Mouse (Mus musculus): ENCODE results near the gene Ttll10. TPM values are rescaled to one million over a fixed set of nuclear protein-coding genes. Genes with fewer than 3 reads are reported as not detected.
A peak's percentile ranks its signal among the peaks of the same experiment; 100 is the strongest.

Ttll10 gene
- polyA plus RNA-seq, 1 experiment from 2014 or later = 1.1 TPM

DNA sequence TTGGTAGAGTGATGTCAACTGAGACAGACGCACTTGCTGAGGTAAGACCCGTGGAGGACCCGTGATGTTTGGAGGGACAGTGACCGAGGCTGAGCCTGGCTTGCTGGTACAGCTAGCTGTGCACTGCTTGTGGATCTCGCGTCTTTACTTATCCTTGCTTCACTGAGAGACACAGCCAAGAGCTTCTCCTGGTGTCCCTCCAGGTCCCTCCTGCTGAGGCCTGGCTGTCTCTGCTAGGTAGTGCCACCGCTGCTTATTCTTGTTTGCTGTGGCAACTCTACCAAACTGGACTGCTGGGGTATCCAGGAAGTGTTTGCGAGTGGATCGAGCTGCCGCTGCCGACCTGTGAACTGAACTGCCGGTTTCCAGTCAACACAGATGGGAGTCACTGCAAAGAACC lies 39.4 kb downstream of the Ttll10 start:
- Histone ChIP-seq H3K4me1 (no peaks in the 10 kb centered on the region), H3K9ac (no peak overlapping the region), H3K27me3 (no peaks in the 10 kb centered on the region), H3K9me3 (no peaks in the 10 kb centered on the region), H3K4me3 (no peak overlapping the region), H3K36me3 (peaks cover 24% of the 10 kb centered on the region), H3K4me2 (replicated peaks) (no peak overlapping the region), H3K27ac (no peak overlapping the region)
- ATAC-seq (ENCODE audit: low FRiP score, low read depth) = no peak
- WGBS = 88% methylated on average over 12 of the region's 12 CpGs

DNA sequence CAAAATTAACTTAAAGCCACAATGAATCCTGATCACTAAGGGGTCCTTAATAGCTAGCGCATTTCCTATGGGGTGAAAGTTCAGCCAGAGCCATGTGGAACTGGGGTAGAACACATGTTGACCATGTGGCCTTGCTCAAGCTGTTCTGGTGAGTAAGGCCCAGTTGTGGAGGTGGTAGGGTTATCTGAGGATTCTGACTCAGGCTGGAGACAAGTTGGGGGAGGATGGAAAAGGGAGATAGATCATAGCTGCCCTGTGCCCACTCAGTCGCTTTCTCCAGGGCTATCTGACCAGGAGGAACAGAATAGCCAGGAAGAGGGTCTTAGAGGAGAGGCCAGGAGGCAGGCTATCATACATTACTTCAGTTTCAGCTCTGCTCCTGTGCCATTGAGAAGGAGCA lies 44.8 kb downstream of the Ttll10 start:
- Histone ChIP-seq H3K27ac (no peak overlapping the region), H3K9ac (no peak overlapping the region), H3K4me2 (replicated peaks) (no peak overlapping the region), H3K27me3 (no peaks in the 10 kb centered on the region), H3K9me3 (no peaks in the 10 kb centered on the region), H3K4me1 (no peaks in the 10 kb centered on the region), H3K36me3 (peaks cover 54% of the 10 kb centered on the region), H3K4me3 (no peak overlapping the region)
- ATAC-seq (ENCODE audit: low FRiP score, low read depth) = no peak
- 78% methylated on average over 2 of the region's 2 CpGs for WGBS

DNA sequence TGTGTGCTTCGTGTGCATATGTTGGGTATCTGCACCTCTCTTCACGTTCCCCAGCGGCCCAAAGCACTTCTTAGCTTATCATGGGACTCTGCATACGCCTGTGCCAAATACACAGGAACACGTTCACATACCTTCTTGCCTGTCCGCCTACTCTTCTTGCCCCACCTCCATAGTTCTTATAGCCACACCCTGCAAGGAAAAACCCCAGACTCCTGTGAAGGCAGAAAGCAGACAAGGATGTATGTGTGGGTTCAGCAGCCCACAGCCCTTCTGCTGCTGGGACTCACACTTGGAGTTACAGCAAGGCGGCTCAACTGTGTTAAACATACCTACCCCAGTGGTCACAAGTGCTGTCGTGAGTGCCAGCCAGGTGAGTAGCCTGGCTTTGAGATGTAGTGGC lies 45.6 kb downstream of the Ttll10 start, which contains the start of gene Tnfrsf4:
Gene Tnfrsf4, plus strand, starts transcription at position 207 of the 400 bp plus-strand sequence.
- H3K4me1 ChIP-seq = no peaks in the 10 kb centered on the region
- H3K27ac ChIP-seq = no peak within 1 kb of the TSS
- H3K36me3 ChIP-seq = peaks cover 61% of the 10 kb centered on the region
- H3K9ac ChIP-seq = no peak within 1 kb of the TSS
- ATAC-seq (ENCODE audit: low FRiP score, low read depth) = no peak
- no peak within 1 kb of the TSS for H3K4me3 ChIP-seq
- H3K27me3 ChIP-seq = no peaks in the 10 kb centered on the region
- 86% methylated on average over 8 of the region's 8 CpGs for WGBS
- H3K9me3 ChIP-seq = no peaks in the 10 kb centered on the region
- H3K4me2 ChIP-seq (replicated peaks) = no peak within 1 kb of the TSS

DNA sequence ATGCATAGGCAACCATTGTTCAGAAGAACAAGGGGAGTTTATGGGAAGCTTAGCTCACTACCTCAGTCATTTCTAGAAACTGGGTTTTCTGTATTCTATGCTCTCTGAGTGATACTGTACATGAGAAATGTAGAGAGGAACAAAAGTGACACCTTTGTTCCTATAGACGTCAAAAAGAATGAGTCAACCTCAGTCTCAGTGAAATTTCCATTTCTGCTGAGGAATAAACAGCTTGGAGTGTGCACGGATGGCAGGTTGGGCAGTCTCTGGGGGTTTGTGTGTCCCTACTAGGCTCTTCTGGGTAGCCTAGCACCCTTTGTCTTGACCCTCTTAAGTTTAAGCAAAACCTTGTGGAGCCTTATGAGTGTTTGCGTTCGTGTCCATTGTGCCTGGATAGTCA lies 50.8 kb downstream of the Ttll10 start:
- Histone ChIP-seq H3K27me3 (no peaks in the 10 kb centered on the region), H3K36me3 (peaks cover 94% of the 10 kb centered on the region), H3K27ac (no peak overlapping the region), H3K4me2 (replicated peaks) (no peak overlapping the region), H3K4me1 (no peaks in the 10 kb centered on the region), H3K4me3 (no peak overlapping the region), H3K9me3 (no peaks in the 10 kb centered on the region), H3K9ac (no peak overlapping the region)
- ATAC-seq (ENCODE audit: low FRiP score, low read depth) = no peak
- 93% methylated on average over 4 of the region's 4 CpGs for WGBS

DNA sequence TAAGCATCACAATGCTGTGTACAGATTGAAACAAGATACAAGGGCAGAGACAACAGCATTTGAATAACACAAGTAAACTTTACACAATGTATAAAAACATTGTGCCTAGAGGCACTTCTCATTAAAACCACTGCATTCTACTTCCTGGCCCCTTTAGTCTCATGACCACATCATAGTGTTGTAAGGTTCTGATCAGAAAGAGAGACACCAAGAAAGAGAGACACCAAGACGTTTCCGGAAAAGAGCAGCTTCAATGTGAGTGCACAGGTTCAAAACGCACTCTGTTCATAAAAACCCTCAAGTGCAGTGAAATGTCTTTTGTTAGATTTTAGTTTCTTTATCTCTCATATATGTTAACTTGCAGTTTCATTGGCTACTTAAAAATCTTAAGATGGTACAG lies 55.1 kb downstream of the Ttll10 start:
- Histone ChIP-seq H3K27ac (no peak overlapping the region), H3K9ac (no peak overlapping the region), H3K36me3 (peaks cover 94% of the 10 kb centered on the region), H3K4me2 (replicated peaks) (no peak overlapping the region), H3K9me3 (no peaks in the 10 kb centered on the region), H3K4me1 (no peaks in the 10 kb centered on the region), H3K4me3 (no peak overlapping the region), H3K27me3 (no peaks in the 10 kb centered on the region)
- no peak for ATAC-seq (ENCODE audit: low FRiP score, low read depth)
- WGBS = 92% methylated on average over 3 of the region's 3 CpGs

DNA sequence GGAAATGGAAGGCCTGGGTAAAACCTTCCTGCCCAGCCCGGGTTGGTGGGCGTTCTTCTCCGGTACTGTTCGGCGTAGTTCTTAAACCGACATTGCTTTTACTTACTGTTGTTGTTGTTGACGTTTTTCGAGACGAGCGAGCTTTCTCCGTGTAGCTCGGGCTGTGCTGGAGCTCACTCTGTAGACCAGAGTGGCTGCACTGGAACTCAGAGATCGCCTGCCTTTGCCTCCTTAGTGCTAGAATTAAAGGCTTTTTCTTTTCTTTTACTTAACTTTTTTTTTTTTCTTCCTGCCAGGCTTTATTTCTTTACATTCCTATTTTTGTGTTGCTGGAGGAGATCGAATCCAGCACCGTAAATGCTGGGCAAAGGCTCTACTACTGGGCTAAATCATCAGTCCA lies 65.6 kb downstream of the Ttll10 start:
- Histone ChIP-seq H3K36me3 (peaks cover 42% of the 10 kb centered on the region), H3K27me3 (no peaks in the 10 kb centered on the region), H3K4me3 (peak overlapping the region; percentile 84), H3K9ac (peak overlapping the region; percentile 89), H3K9me3 (no peaks in the 10 kb centered on the region), H3K4me2 (replicated peaks) (peak overlapping the region; percentile 80), H3K4me1 (peaks cover 27% of the 10 kb centered on the region), H3K27ac (peak overlapping the region; percentile 86)
- no peak for ATAC-seq (ENCODE audit: low FRiP score, low read depth)
- 5% methylated on average over 15 of the region's 15 CpGs for WGBS

DNA sequence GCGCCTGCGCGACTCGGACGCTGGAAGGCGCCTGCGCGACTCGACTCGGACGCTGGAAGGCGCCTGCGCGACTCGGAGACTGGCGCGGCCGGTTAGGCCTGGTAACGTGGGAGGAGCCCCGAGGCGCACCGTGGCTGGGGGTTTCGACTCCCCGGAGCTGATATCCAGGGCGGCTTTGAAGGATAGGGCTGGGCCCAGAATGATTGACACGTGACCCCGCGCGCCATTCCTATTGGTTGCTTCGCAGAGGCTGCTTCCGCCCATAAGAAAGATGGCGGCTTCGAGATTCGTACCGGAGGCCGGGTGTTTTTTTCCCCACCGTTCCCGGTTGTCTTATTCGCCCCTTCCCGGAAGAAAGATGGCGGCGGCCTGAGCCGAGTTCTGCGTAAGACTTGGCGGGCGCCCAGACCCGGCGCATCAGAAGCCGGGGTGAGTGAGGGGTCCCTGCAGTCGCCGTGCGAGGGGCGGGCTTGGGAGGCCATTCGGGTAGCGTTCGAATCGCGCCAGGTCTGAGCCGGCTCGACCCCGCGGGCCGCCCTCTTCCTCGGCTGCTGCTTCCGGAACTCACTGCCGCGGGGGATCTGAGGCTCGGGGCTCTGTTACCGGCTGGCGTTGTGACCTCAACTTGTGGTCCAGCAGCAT lies 66.2 kb downstream of the Ttll10 start:
- peak; percentile 89 for ATAC-seq (ENCODE audit: low FRiP score, low read depth)
- WGBS = under 1% methylated on average over 70 of the region's 70 CpGs

DNA sequence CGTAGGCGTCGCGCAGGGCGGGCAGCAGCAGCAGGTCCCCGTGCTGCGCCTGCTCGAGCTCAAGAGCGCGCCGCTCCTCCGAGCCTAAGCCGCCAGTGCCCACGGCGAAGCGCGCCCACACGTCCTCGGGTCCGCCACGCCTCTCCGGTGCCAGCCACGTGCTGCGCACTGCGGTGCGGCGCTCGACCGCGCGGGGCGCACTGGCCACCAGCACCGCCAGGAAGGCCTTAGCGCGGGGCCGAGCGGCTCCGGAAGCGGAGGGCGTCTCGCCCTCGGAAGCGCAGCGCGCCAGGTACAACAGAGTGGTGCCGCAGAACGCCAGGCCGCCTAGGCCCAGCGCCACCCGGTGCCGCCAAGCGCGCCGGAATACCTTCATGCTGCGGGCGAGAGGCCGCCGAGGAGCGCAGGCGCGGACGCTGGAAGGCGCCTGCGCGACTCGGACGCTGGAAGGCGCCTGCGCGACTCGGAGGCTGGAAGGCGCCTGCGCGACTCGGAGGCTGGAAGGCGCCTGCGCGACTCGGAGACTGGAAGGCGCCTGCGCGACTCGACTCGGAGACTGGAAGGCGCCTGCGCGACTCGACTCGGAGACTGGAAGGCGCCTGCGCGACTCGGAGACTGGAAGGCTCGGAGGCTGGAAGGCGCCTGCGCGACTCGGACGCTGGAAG lies 66.8 kb downstream of the Ttll10 start, which contains the start of the genes B3galt6 and Sdf4:
Gene B3galt6, minus strand, starts transcription at position 409 of the 665 bp plus-strand sequence.
Gene Sdf4, plus strand, starts transcription at position 632 of the 665 bp plus-strand sequence.
- peak within 1 kb of the TSS; percentile 94 for H3K27ac ChIP-seq
- peak within 1 kb of the TSS; percentile 84 for H3K4me3 ChIP-seq
- H3K27me3 ChIP-seq = no peaks in the 10 kb centered on the region
- WGBS = under 1% methylated on average over 98 of the region's 99 CpGs
- H3K4me1 ChIP-seq = peaks cover 27% of the 10 kb centered on the region
- peaks cover 29% of the 10 kb centered on the region for H3K36me3 ChIP-seq
- peak within 1 kb of the TSS; percentile 89 for H3K9ac ChIP-seq
- peak within 1 kb of the TSS; percentile 98 for H3K4me2 ChIP-seq (replicated peaks)
- ATAC-seq (ENCODE audit: low FRiP score, low read depth) = peak; percentile 81
- no peaks in the 10 kb centered on the region for H3K9me3 ChIP-seq

More for the DNA sequence above, 66.2 kb downstream of the Ttll10 start:
- Histone ChIP-seq H3K4me1 (peaks cover 27% of the 10 kb centered on the region), H3K9me3 (no peaks in the 10 kb centered on the region), H3K27me3 (no peaks in the 10 kb centered on the region), H3K4me3 (peak overlapping the region; percentile 84), H3K27ac (peak overlapping the region; percentile 86), H3K4me2 (replicated peaks) (peak overlapping the region; percentile 80), H3K9ac (peak overlapping the region; percentile 89), H3K36me3 (peaks cover 36% of the 10 kb centered on the region)

DNA sequence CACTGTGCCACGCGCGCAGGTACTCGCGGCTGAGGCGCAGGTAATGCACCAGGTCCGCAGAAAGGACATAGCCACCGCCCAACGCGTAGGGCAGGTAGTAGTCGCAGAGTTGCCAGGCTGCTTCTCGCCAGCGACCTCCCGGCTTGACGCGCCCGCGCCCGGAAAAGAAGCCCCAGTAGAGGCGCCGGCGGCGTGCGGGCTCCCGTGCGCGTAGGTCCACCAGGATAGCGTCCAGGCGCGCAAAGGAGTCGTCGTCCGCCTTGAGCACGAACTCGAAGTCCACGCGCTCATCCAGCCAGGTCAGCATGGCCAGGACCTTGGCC lies 67.3 kb downstream of the Ttll10 start:
- Histone ChIP-seq H3K9me3 (no peaks in the 10 kb centered on the region), H3K27me3 (no peaks in the 10 kb centered on the region), H3K27ac (peak overlapping the region; percentile 94), H3K9ac (peak overlapping the region; percentile 83), H3K4me1 (peaks cover 27% of the 10 kb centered on the region), H3K4me2 (replicated peaks) (peak overlapping the region; percentile 98), H3K36me3 (peaks cover 25% of the 10 kb centered on the region), H3K4me3 (peak overlapping the region; percentile 84)
- 22% methylated on average over 37 of the region's 37 CpGs for WGBS
- no peak for ATAC-seq (ENCODE audit: low FRiP score, low read depth)

DNA sequence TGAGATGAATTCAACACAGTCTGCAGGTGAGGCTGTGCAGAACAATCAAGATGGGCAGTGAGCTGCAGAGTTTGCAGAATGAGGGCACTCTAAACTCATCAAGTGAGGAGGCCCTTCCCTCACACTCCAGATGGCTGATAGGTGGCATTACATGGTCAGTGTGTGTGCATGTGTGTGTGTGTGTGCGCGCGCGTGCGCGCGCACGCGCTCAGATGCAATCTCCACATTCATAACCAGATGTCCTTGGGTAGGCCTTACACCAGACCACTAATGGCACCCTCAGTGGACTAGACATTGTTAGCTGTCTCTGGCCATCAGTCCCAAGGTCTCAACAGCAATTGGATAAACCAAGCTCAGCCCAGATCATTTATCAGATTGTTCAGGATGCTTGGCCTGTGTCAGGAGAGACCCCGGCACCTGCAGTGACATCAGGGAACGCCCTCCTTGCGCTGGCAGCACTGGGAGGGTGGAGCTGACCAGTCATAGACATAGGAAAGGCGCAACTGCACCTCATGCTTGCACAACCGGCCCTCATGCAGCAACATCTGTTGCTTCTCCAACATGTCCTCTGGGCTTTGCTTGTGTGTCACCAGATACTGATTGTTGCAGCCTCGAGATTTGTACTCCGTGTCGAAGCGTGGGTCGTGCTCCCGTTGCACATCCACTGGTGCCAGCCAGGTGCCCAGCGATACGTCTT lies 67.9 kb downstream of the Ttll10 start:
- H3K27me3 ChIP-seq = no peaks in the 10 kb centered on the region
- H3K36me3 ChIP-seq = peaks cover 20% of the 10 kb centered on the region
- no peaks in the 10 kb centered on the region for H3K9me3 ChIP-seq
- peak overlapping the region; percentile 94; the same call in 1 of the 2 replicates for H3K27ac ChIP-seq
- H3K4me1 ChIP-seq = peaks cover 27% of the 10 kb centered on the region
- ATAC-seq (ENCODE audit: low FRiP score, low read depth) = no peak
- H3K4me3 ChIP-seq = peak overlapping the region; percentile 84
- H3K9ac ChIP-seq = peak overlapping the region; percentile 83
- peak overlapping the region; percentile 98 for H3K4me2 ChIP-seq (replicated peaks)
- 88% methylated on average over 22 of the region's 22 CpGs for WGBS

All from limb, embryonic 13.5 days (tissue).